Mouse (Mus musculus) bone marrow macrophage, adult 2 months (primary cell): ENCODE measurements at regions not wholly inside any gene's neighbourhood (a gene's known extent, or its start where the extent isn't known, plus 50 kb on each side); places are given as distances from the start of the nearest gene placed in this dataset.

Experiments used
- CTCF ChIP-seq: IDR thresholded peaks from 2 replicates; pipeline ENCODE4 v1.5.1; 2012; ENCODE audit warnings: low read depth, mild to moderate bottlenecking, low read length, moderate library complexity
- POLR2A ChIP-seq: IDR thresholded peaks from 2 replicates; pipeline ENCODE4 v1.6.1; 2012; ENCODE audit warnings: mild to moderate bottlenecking, low read depth, low read length, borderline replicate concordance

DNA sequence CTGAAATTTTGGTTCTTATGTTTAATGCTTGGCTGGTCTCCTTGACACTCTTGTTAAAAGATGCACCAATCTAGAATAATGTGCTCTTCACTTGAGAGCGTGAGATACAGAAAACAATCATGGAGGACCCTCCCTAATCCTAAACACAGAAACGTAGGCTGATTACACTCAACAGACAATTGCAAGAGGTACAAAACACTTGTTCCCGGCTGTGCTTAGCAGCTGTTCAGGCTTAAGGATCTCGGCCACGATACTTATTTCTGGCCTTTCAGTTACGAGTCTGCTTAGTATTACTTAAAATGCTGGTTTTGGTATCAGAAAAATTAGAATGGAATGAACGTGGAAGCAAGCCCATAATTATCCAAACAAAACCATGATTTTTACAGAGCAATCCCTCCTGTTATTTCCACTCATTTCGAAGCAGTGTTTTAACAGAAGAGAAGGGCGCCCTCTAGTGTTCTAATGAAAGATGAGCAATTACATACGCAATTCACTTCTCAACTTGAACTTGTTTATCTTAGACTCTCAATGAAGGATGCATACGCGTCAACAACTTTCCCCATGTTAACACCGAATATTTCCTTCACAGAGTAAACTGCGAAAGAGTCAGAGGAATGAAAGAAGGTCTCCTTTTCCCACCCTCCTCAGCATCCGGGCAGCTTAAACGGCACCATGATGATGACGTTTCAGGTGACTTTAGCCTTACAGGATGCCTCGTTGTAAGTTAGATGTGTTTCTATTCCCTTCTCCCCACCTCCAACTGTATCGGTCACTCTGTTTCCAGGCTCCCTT, 394.5 kb downstream of the Trim52 start:
- TF ChIP-seq POLR2A = no peak
- no peak for TF ChIP-seq CTCF
